Mouse (Mus musculus) right cerebral cortex, postnatal 10 days (tissue): ENCODE results near the gene Cryba1.

ENCODE experiments used
- DNase-seq, 2 experiments: peaks; one replicate each; pipeline ENCODE4 v3.0.0; 2021; ENCODE audit warnings: low spot score in 2 of 2

Gene Cryba1

GRCm38 (mm10) chr11:77719055-77719454 lies 6.0 kb downstream of the Cryba1 start:
- DNase-seq: no peak

- DNase-seq: no peak
Observed at GRCm38 (mm10) chr11:77713736-77714135, 11.3 kb downstream of the Cryba1 start.

DNA sequence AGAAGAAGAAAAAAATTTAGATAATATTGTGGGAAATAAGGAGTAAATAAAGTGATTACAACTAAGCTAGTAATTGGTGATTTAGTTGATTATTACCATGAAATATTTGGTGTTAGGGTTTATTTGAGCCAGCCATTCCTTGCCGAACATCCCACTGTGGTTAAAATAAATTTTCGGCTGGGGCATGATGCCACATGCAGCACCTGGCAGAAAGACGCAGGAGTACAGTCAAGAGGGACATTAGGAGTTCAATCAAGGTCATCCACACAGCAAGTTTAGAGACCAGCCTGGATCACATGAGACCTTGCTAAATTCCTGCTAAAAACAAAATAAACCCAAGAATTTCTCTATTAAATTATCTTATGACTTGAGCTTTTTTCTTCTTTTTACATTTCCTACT lies 16.0 kb downstream of the Cryba1 start:
- DNase-seq: no peak

- DNase-seq: no peak
Observed at GRCm38 (mm10) chr11:77705920-77706319, 19.2 kb downstream of the Cryba1 start.

GRCm38 (mm10) chr11:77697232-77697631 lies 27.9 kb downstream of the Cryba1 start:
- DNase-seq: no peak

GRCm38 (mm10) chr11:77693026-77693425 lies 32.1 kb downstream of the Cryba1 start:
- no peak for DNase-seq

DNA sequence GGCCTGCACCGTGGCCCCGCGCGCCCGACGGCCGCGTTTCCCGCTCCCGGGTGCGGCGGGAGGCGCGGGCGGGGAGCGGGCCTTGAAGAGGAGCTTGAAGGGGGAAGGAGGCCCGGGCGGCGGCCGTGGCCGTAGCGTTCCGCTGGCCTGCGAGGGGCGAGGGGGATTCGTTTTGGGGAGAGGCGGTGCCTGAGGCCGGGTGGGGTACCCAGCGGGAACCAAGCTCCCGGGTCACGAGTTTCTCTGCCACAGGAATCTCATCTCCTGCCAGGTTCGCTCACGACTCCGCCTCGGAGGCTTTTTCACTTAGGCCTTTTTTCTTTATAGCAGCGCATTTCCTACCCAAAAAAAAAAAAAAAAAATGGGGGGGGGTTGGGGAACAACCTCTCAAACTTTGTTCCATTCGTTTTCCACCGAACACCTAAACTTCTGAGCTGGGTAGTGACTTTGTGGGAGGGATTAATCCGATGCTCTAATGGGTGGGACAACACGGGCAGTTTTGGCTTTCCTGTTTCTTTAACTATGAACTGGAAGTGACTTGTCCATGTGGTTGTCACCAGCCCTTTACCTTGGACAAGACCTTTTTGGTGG lies 37.4 kb downstream of the Cryba1 start:
- DNase-seq: peak; percentile 49 to 59

GRCm38 (mm10) chr11:77686841-77687540 lies 38.1 kb downstream of the Cryba1 start:
- peak; percentile 66 to 69 for DNase-seq

GRCm38 (mm10) chr11:77686346-77686840 lies 38.7 kb downstream of the Cryba1 start:
- DNase-seq: peak; percentile 43 to 47

DNA sequence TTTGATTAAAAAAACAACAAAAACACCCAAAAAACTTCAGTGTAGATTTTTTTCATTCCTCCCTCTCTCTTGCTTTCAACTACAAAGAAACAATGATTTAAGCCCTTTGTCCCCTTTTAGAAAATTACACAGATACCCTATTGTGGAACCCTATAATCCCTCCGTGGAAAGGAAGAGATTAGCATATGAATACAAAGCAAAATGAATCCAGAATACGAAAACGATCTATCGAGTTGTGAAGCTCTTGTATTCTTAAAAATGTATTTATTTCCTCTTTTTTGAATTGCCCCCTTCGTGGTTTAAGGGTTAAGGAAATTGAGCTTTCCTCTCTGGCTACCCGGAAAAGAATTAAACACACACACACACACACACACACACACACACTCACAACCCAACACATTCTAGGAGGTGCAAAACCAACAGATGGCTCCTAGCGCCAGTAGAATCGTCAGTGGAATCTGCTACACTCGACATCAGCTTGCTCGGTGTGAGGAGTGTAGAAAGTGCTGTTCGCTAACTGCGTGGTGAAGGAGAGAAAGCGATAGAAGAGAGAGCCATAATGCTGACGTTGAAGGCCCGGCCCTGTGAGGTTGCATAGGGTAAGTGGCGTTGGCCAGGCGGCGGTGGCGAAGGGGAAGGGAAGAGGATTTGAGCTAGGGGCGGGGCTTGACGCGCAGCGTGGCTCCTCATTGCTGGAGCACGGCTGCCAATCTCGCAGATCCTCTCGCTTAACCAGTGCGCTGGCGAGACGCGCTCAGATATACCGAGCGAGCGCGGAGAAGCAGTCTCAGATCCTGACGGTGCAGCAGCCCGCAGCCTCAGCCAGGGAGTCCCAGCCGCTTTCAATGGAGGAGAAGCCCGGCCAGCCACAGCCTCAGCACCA lies 39.5 kb downstream of the Cryba1 start, which contains the start of gene Nufip2:
Gene Nufip2, plus strand, starts transcription at position 773 of the 883 bp plus-strand sequence.
- peak; percentile 99 to 100 for DNase-seq

GRCm38 (mm10) chr11:77684896-77685295 lies 40.2 kb downstream of the Cryba1 start:
- no peak for DNase-seq

DNA sequence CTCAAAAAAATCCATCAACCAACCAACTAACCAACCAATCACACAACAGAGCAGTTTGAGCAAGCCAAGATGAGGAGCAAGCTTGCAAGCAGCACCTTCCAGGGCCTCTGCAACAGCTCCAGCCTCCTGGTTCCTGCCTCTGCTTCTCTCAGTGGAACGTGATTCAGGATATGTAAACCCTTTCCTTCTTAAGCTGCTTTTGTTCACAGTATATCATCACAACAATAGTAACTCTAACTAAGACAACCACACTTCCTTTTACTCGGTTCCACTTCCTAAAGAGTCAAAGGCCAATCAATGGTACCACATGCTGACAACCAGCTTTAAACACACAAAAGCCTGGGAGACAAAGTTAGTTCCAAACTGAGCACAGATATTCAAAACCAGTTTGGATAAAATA lies 45.1 kb downstream of the Cryba1 start:
- DNase-seq: no peak

DNA sequence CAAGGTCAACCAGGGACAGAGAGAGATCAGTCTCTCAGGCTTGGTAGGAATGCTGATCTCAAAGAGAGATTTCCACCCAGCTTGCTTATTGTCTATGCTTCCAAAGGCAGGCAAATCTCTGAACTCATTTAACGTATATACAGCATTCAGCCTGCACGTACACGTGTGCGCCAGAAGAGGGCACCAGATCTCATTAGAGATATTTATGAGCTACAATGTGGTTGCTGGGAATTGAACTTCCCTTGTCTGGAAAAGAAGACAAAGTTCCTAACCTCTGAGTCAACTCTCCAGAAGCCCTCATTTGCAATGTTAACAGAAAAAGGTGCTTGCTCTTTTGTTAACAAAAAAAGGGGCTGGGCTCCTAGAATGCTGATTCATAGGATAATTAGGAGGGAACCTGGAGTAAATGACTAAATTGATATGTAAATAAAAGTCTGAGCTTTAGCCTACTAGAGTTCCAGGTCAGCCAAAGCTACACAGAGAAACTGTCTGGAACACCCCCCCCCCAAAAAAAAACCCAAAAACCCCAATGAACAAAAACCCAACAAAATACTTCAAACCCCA lies 51.6 kb downstream of the Cryba1 start:
- no peak for DNase-seq

DNA sequence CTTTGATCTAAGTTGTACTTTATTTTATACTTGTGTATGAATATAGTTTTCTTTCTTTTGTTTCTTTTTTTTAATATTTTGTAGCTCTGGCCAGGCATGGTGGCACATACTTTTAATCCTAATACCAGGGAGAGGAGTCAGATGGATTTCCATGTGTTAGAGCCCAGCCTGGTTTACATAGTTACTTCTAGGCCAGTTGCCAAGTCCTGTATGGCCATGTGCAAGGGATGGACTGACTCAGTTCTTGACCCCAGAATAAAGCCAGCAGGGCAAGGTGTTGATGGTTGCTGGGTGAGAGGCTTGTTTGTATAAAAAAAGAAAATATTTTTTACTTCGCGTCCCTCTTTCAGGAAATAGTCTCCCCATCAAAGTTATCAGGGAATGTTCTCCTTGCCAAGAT lies 52.3 kb downstream of the Cryba1 start:
- no peak for DNase-seq
